Mouse (Mus musculus): ENCODE measurements at regions not wholly inside any gene's neighbourhood (a gene's known extent, or its start where the extent isn't known, plus 50 kb on each side); places are given as distances from the start of the nearest gene placed in this dataset.

DNA sequence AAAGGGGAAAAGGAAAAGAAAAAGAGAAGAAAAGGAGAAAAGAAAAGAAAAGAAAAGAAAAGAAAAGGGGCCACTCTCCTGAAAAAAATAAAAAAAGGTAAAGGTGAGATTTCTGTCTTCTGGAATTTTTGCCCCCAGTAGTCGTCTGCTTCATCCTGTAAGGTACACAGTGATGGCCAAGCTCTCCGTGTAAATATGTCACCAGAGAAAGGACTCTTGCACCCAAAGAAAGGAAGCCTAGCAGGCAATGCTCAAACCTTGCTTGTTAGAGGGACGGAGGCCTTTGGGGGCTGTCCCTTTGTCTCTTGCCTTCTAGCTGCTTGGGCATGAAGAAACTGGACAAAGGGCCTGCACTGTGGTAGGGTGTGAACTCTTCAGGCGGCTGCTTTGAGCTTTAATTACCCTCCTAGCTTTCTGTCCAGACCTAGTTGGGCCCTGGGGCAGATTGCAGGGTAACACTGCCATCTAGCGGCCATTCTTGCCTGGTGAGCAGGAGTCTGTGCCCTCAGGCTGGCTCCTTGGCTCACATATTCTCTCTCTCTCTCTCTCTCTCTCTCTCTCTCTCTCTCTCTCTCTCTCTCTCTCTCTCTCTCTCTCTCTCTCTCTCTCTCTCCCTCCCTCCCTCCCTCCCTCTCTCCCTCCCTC lies 367.7 kb upstream of the Vrk2 start:
- 2% methylated on average over 5 of the region's 5 CpGs for WGBS
- Histone ChIP-seq H3K36me3 (ENCODE audit: control insufficient read depth, insufficient read depth, low read length) (no peaks in the 10 kb centered on the region), H3K9ac (ENCODE audit: low read length) (no peak overlapping the region), H3K4me1 (ENCODE audit: control insufficient read depth, insufficient read depth, low read length) (peaks cover 10% of the 10 kb centered on the region; the same call in 1 of the 2 replicates), H3K9me3 (replicated peaks; ENCODE audit: control insufficient read depth, low read length) (no peaks in the 10 kb centered on the region), H3K27ac (ENCODE audit: low read depth, low read length) (no peak overlapping the region; the same call in 1 of the 2 replicates), H3K4me3 (ENCODE audit: low read depth, low read length) (no peak overlapping the region), H3K4me2 (ENCODE audit: low read length) (peak overlapping the region; percentile 28; the same call in 1 of the 2 replicates), H3K27me3 (replicated peaks; ENCODE audit: control insufficient read depth, insufficient read depth, low read length) (no peaks in the 10 kb centered on the region)
- ATAC-seq: peak; percentile 98
- peak; percentile 96 for DNase-seq (ENCODE audit: low spot score)

GRCm38 (mm10) chr11:26956153-26956552 lies 362.4 kb upstream of the Vrk2 start:
- H3K4me3 ChIP-seq (ENCODE audit: low read depth, low read length): no peak overlapping the region
- no peaks in the 10 kb centered on the region for H3K36me3 ChIP-seq (ENCODE audit: control insufficient read depth, insufficient read depth, low read length)
- H3K4me2 ChIP-seq (ENCODE audit: low read length): no peak overlapping the region
- WGBS: 54% methylated on average over 3 of the region's 3 CpGs
- H3K9me3 ChIP-seq (replicated peaks; ENCODE audit: control insufficient read depth, low read length): no peaks in the 10 kb centered on the region
- no peak overlapping the region for H3K9ac ChIP-seq (ENCODE audit: low read length)
- DNase-seq (ENCODE audit: low spot score): no peak
- H3K27me3 ChIP-seq (replicated peaks; ENCODE audit: control insufficient read depth, insufficient read depth, low read length): no peaks in the 10 kb centered on the region
- no peaks in the 10 kb centered on the region for H3K4me1 ChIP-seq (ENCODE audit: control insufficient read depth, insufficient read depth, low read length)
- no peak overlapping the region for H3K27ac ChIP-seq (ENCODE audit: low read depth, low read length)
- ATAC-seq: no peak

GRCm38 (mm10) chr11:26931766-26932165 lies 338.0 kb upstream of the Vrk2 start:
- no peaks in the 10 kb centered on the region for H3K4me1 ChIP-seq (ENCODE audit: control insufficient read depth, insufficient read depth, low read length)
- ATAC-seq (no peak), DNase-seq (ENCODE audit: low spot score) (peak; percentile 3)
- H3K36me3 ChIP-seq (ENCODE audit: control insufficient read depth, insufficient read depth, low read length): no peaks in the 10 kb centered on the region
- H3K9ac ChIP-seq (ENCODE audit: low read length): no peak overlapping the region
- H3K4me3 ChIP-seq (ENCODE audit: low read depth, low read length): no peak overlapping the region
- no peak overlapping the region for H3K4me2 ChIP-seq (ENCODE audit: low read length)
- H3K27me3 ChIP-seq (replicated peaks; ENCODE audit: control insufficient read depth, insufficient read depth, low read length): no peaks in the 10 kb centered on the region
- H3K9me3 ChIP-seq (replicated peaks; ENCODE audit: control insufficient read depth, low read length): no peaks in the 10 kb centered on the region
- H3K27ac ChIP-seq (ENCODE audit: low read depth, low read length): no peak overlapping the region
- WGBS: 4% methylated on average over 3 of the region's 3 CpGs

DNA sequence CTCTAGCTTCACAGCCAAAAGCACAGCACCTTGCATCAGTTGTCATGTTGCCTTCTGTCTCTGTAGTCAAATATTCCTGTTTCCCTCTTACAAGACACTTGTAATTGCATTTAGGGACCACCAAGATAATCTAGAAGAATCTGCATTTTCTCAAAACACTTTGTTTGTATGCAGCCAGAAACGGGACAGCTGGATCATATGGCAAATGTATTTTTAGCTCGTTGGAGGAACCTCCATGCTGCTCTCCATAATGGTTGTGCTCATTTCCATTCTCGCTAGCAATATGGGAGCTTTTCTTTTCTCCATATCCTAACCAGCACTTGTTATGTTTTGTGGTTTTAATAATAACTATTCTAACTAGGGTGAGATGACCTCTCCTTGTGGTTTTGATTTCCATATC lies 313.3 kb upstream of the Vrk2 start:
- H3K27ac ChIP-seq (ENCODE audit: low read depth, low read length): no peak overlapping the region
- H3K9me3 ChIP-seq (replicated peaks; ENCODE audit: control insufficient read depth, low read length): no peaks in the 10 kb centered on the region
- H3K27me3 ChIP-seq (replicated peaks; ENCODE audit: control insufficient read depth, insufficient read depth, low read length): no peaks in the 10 kb centered on the region
- WGBS: 78% methylated on average over 3 of the region's 3 CpGs
- no peak overlapping the region for H3K4me3 ChIP-seq (ENCODE audit: low read depth, low read length)
- ATAC-seq (no peak), DNase-seq (ENCODE audit: low spot score) (peak; percentile 8)
- H3K9ac ChIP-seq (ENCODE audit: low read length): no peak overlapping the region
- no peaks in the 10 kb centered on the region for H3K36me3 ChIP-seq (ENCODE audit: control insufficient read depth, insufficient read depth, low read length)
- no peak overlapping the region for H3K4me2 ChIP-seq (ENCODE audit: low read length)
- H3K4me1 ChIP-seq (ENCODE audit: control insufficient read depth, insufficient read depth, low read length): no peaks in the 10 kb centered on the region

DNA sequence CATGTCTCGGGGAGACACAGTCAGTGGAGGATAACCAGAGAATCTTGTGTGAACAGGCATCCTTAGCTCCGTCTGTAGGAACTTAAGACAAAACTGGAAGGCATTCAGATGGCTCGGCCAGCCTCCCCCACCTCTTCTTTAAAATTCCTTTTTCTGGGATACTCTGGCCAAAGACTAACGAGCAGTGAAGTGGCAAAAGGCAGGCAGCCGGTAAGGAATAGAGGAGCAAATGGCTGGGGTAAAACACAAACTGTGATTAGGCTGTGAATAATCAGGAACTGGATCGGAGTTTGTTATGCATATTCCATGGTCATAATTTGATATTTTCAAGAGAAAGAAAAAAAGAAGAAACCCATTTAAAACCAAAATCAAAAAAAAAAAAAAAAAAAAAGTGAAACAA lies 287.8 kb upstream of the Vrk2 start:
- 35% methylated on average over 6 of the region's 6 CpGs for WGBS
- no peak for ATAC-seq
- Histone ChIP-seq H3K4me3 (ENCODE audit: low read depth, low read length) (no peak overlapping the region), H3K27ac (ENCODE audit: low read depth, low read length) (no peak overlapping the region), H3K27me3 (replicated peaks; ENCODE audit: control insufficient read depth, insufficient read depth, low read length) (no peaks in the 10 kb centered on the region), H3K4me1 (ENCODE audit: control insufficient read depth, insufficient read depth, low read length) (no peaks in the 10 kb centered on the region), H3K9me3 (replicated peaks; ENCODE audit: control insufficient read depth, low read length) (no peaks in the 10 kb centered on the region), H3K4me2 (ENCODE audit: low read length) (no peak overlapping the region), H3K9ac (ENCODE audit: low read length) (no peak overlapping the region), H3K36me3 (ENCODE audit: control insufficient read depth, insufficient read depth, low read length) (no peaks in the 10 kb centered on the region)
- DNase-seq (ENCODE audit: low spot score): peak; percentile 2

Data from forebrain, embryonic 14.5 days (tissue).